Mouse (Mus musculus) CH12.LX (cell line): ENCODE data around the gene Npas3. TPM values are rescaled to one million over a fixed set of nuclear protein-coding genes. Genes with fewer than 3 reads are reported as not detected.

Source experiments
- DNase-seq: peaks from one replicate; pipeline ENCODE4 v3.0.0-alpha.2; 2013; ENCODE audit errors: extremely low read depth
- H3K27ac ChIP-seq: 2 replicates; pipeline ENCODE4 v1.5.1; 2012; ENCODE audit warnings: low read depth, mild to moderate bottlenecking, control low read depth, moderate library complexity; ENCODE audit not compliant: insufficient read depth
- H3K27me3 ChIP-seq: replicated peaks from 2 replicates; pipeline ENCODE3; 2012; ENCODE audit warnings: inconsistent platforms
- H3K36me3 ChIP-seq, 2 experiments: replicated peaks in 1 of 2; 2 replicates each; pipeline versions ENCODE3 to v1.6.1; 2012; ENCODE audit warnings: inconsistent platforms in 1 of 2, low read length in 1 of 2, mild to moderate bottlenecking in 1 of 2, mixed read lengths in 1 of 2, moderate library complexity in 1 of 2; ENCODE audit not compliant: control insufficient read depth in 1 of 2, insufficient read depth in 1 of 2
- H3K4me1 ChIP-seq, 2 experiments: 2 replicates each; pipeline ENCODE4 v1.6.1; 2012; ENCODE audit warnings: inconsistent platforms in 1 of 2, moderate library complexity in 1 of 2; ENCODE audit not compliant: insufficient read depth in 2 of 2, control insufficient read depth in 1 of 2
- H3K4me2 ChIP-seq: 2 replicates; pipeline ENCODE4 v1.6.1; 2012; ENCODE audit warnings: low read depth, mild to moderate bottlenecking, control low read depth; ENCODE audit not compliant: poor library complexity, insufficient read depth, severe bottlenecking
- H3K4me3 ChIP-seq, 3 experiments: fragments of 150-350 bp in 1 of 3; sonication (generic) in 1 of 3; replicated peaks in 1 of 3; 2 replicates each; pipeline versions ENCODE3 to v1.5.1; 2011 to 2012; ENCODE audit warnings: low read depth in 2 of 3, low read length in 2 of 3, mild to moderate bottlenecking in 2 of 3, moderate library complexity in 2 of 3, control low read depth in 1 of 3, improper control_type of control experiment in 1 of 3, inconsistent platforms in 1 of 3, mixed read lengths in 1 of 3; ENCODE audit not compliant: poor library complexity in 1 of 3
- H3K79me2 ChIP-seq: replicated peaks from 2 replicates; pipeline ENCODE4 v1.6.1; 2012; ENCODE audit warnings: mild to moderate bottlenecking, moderate library complexity; ENCODE audit not compliant: control insufficient read depth, poor library complexity, insufficient read depth, severe bottlenecking; ENCODE audit errors: extremely low read depth
- H3K9ac ChIP-seq: 2 replicates; pipeline ENCODE4 v1.6.1; 2012; ENCODE audit warnings: low read depth, mild to moderate bottlenecking, control low read depth, moderate library complexity; ENCODE audit not compliant: insufficient read depth
- H3K9me3 ChIP-seq: replicated peaks from 2 replicates; pipeline ENCODE3; 2012; ENCODE audit warnings: low read length, inconsistent platforms, mixed read lengths
- E2F4 ChIP-seq: IDR thresholded peaks from 2 replicates; pipeline ENCODE4 v1.6.1; 2011; ENCODE audit warnings: low read depth, low read length, improper control_type of control experiment; ENCODE audit not compliant: insufficient replicate concordance
- ETS1 ChIP-seq: conservative IDR thresholded peaks from 2 replicates; pipeline ENCODE4 v1.6.1; 2012; ENCODE audit warnings: low read depth, mild to moderate bottlenecking, inconsistent platforms, low read length, improper control_type of control experiment, moderate library complexity
- HCFC1 ChIP-seq: IDR thresholded peaks from 2 replicates; pipeline ENCODE4 v1.6.1; 2012; ENCODE audit warnings: low read depth, mild to moderate bottlenecking, inconsistent platforms, low read length, improper control_type of control experiment
- JUND ChIP-seq: conservative IDR thresholded peaks from 2 replicates; pipeline ENCODE4 v1.6.1; 2011; ENCODE audit warnings: low read depth, low read length, improper control_type of control experiment
- MAFK ChIP-seq: IDR thresholded peaks from 2 replicates; pipeline ENCODE4 v1.6.1; 2011; ENCODE audit warnings: low read length, improper control_type of control experiment; ENCODE audit not compliant: insufficient replicate concordance
- MAX ChIP-seq: IDR thresholded peaks from 2 replicates; pipeline ENCODE4 v1.6.1; 2011; ENCODE audit warnings: low read length, improper control_type of control experiment
- MEF2A ChIP-seq: IDR thresholded peaks from 2 replicates; pipeline ENCODE4 v1.6.1; 2014; ENCODE audit warnings: low read depth, mild to moderate bottlenecking, inconsistent platforms, low read length, improper control_type of control experiment, borderline replicate concordance
- MXI1 ChIP-seq: IDR thresholded peaks from 2 replicates; pipeline ENCODE4 v1.6.1; 2011; ENCODE audit warnings: mild to moderate bottlenecking, low read depth, low read length, improper control_type of control experiment
- MYC ChIP-seq: IDR thresholded peaks from 2 replicates; pipeline ENCODE4 v1.6.1; 2011; ENCODE audit warnings: low read depth, mild to moderate bottlenecking, improper control_type of control experiment, low read length
- NRF1 ChIP-seq: IDR thresholded peaks from 2 replicates; pipeline ENCODE4 v1.6.1; 2014; ENCODE audit warnings: low read depth, mild to moderate bottlenecking, inconsistent platforms, low read length, improper control_type of control experiment, moderate library complexity
- POLR2A ChIP-seq: IDR thresholded peaks from 2 replicates; pipeline ENCODE4 v1.6.1; 2011; ENCODE audit warnings: low read depth, mild to moderate bottlenecking, improper control_type of control experiment, low read length
- RCOR1 ChIP-seq: conservative IDR thresholded peaks from 2 replicates; pipeline ENCODE4 v1.6.1; 2012; ENCODE audit warnings: low read depth, mild to moderate bottlenecking, inconsistent platforms, low read length, improper control_type of control experiment
- SIN3A ChIP-seq: IDR thresholded peaks from 2 replicates; pipeline ENCODE4 v1.6.1; 2012; ENCODE audit warnings: low read length, improper control_type of control experiment, inconsistent platforms
- TBP ChIP-seq: conservative IDR thresholded peaks from 2 replicates; pipeline ENCODE4 v1.6.1; 2011; ENCODE audit warnings: low read depth, low read length, improper control_type of control experiment
- TCF12 ChIP-seq: IDR thresholded peaks from 2 replicates; pipeline ENCODE4 v1.6.1; 2014; ENCODE audit warnings: low read depth, mild to moderate bottlenecking, inconsistent platforms, low read length, improper control_type of control experiment
- USF2 ChIP-seq: conservative IDR thresholded peaks from 2 replicates; pipeline ENCODE4 v1.6.1; 2011; ENCODE audit warnings: low read depth, low read length, improper control_type of control experiment
- ZC3H11A ChIP-seq: IDR thresholded peaks from 2 replicates; pipeline ENCODE4 v1.6.1; 2012; ENCODE audit warnings: low read depth, mild to moderate bottlenecking, inconsistent platforms, low read length, improper control_type of control experiment
- ZKSCAN1 ChIP-seq: IDR thresholded peaks from 2 replicates; pipeline ENCODE4 v1.6.1; 2012; ENCODE audit warnings: low read depth, inconsistent platforms, low read length, improper control_type of control experiment, borderline replicate concordance
- ZNF384 ChIP-seq: IDR thresholded peaks from 2 replicates; pipeline ENCODE4 v1.6.1; 2012; ENCODE audit warnings: low read depth, low read length, improper control_type of control experiment, inconsistent platforms
- dilution Hi-C: fragments of 300-500 bp; cut with MboI; formaldehyde crosslinking; loops from 2 replicates; pipeline ENCODE4 v1.14.3; 2020; ENCODE audit warnings: low sequenced_read_pairs; ENCODE audit not compliant: extremely low pct_unique_long_range_greater_than_20kb, extremely low pct_ligation_motif_present
- in situ Hi-C: fragments of 300-500 bp; cut with MboI; formaldehyde crosslinking; loops from 3 replicates; pipeline ENCODE4 v1.14.3; 2019; ENCODE audit warnings: low sequenced_read_pairs, low pct_ligation_motif_present, low pct_unique_long_range_greater_than_20kb, mixed read lengths
- polyA plus RNA-seq: library from polyadenylated mRNA; unstranded; fragments of >175 nt; gene quantifications from 2 replicates; pipeline ENCODE4 v1.2.1, GENCODE M21; 2012; ENCODE audit warnings: low read depth; ENCODE audit not compliant: insufficient read length
- total RNA-seq, 2 experiments: library from RNA; depleted of rRNA; stranded (reverse); fragments of 300-350 nt in 1 of 2; fragments of >200 nt in 1 of 2; gene quantifications; 2 replicates each; pipeline ENCODE4 v1.2.3; 2012 to 2014

The Npas3 gene
- total and polyA plus RNA-seq, 3 experiments: 0.13 TPM; not detected in 1

- Histone ChIP-seq H3K9me3 (no peaks in the 10 kb centered on the region), H3K27me3 (no peaks in the 10 kb centered on the region), H3K9ac (no peak overlapping the region), H3K4me3 (no peak overlapping the region), H3K4me2 (no peak overlapping the region), H3K4me1 (no peaks in the 10 kb centered on the region), H3K36me3 (no peaks in the 10 kb centered on the region), H3K79me2 (no peaks in the 10 kb centered on the region), H3K27ac (no peak overlapping the region)
- in situ Hi-C loops: no loop called here
- dilution Hi-C loops: no loop called here
- DNase-seq: no peak
- no peak for TF ChIP-seq TBP
- TF ChIP-seq E2F4: no peak
- TF ChIP-seq MAFK: no peak
- TF ChIP-seq ZKSCAN1: no peak
- TF ChIP-seq ZNF384: no peak
Measured at GRCm38 (mm10) chr12:53948826-53949225, 700.3 kb downstream of the Npas3 start.

- no peak for DNase-seq
- H3K4me2 ChIP-seq: no peak overlapping the region
- TF ChIP-seq ZC3H11A (no peak), ETS1 (no peak), MAX (no peak), USF2 (no peak), MXI1 (no peak), ZKSCAN1 (no peak), NRF1 (no peak), TCF12 (no peak), SIN3A (no peak), RCOR1 (no peak), POLR2A (no peak), JUND (no peak), MYC (no peak), HCFC1 (no peak), MEF2A (no peak), ZNF384 (no peak)
- in situ Hi-C loops (no loop called here), dilution Hi-C loops (no loop called here)
- no peaks in the 10 kb centered on the region for H3K4me1 ChIP-seq
- no peaks in the 10 kb centered on the region for H3K36me3 ChIP-seq
- H3K27ac ChIP-seq: no peak overlapping the region
- no peaks in the 10 kb centered on the region for H3K79me2 ChIP-seq
- no peaks in the 10 kb centered on the region for H3K9me3 ChIP-seq
- no peaks in the 10 kb centered on the region for H3K27me3 ChIP-seq
- no peak overlapping the region for H3K4me3 ChIP-seq
- no peak overlapping the region for H3K9ac ChIP-seq
Measured at GRCm38 (mm10) chr12:53962004-53962403, 713.5 kb downstream of the Npas3 start.
